Mouse (Mus musculus): Measurements from ENCODE around the gene Pnpla8. TPM values are rescaled to one million over a fixed set of nuclear protein-coding genes. Genes with fewer than 3 reads are reported as not detected.

Pnpla8 gene
- polyA plus RNA-seq, 1 experiment = 4.6 TPM

DNA sequence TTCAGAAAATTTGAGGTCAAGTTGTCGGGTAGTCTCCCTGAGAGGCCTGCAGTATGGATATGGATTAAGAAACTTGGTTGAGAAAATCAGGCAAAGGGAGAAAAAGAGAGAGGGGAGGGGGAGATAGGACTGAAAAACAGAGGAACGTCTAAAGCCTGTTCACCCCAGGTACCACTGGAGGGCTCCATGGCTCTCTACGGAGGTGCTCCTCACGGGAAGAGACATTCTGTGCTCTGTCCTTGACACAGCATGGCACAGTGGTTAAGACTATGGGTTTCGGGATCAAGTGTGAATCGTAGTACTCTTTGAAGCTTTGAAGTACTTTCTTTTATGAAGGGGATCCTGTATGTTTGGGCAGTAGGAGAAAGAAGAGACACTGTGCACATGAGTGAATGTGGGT lies 106.3 kb downstream of the Pnpla8 start:
- Histone ChIP-seq H3K79me2 (ENCODE audit: control insufficient read depth, insufficient read depth) (no peaks in the 10 kb centered on the region), H3K27me3 (ENCODE audit: control insufficient read depth, insufficient read depth, insufficient read length) (peaks cover 12% of the 10 kb centered on the region), H3ac (ENCODE audit: control insufficient read depth, insufficient read length, low read depth) (no peak overlapping the region), H3K79me3 (ENCODE audit: low read depth) (no peaks in the 10 kb centered on the region), H3K4me3 (ENCODE audit: insufficient read depth, poor library complexity, severe bottlenecking) (no peak overlapping the region), H3K36me3 (ENCODE audit: control insufficient read depth, insufficient read depth) (no peaks in the 10 kb centered on the region)
- TF ChIP-seq MYOD1 (IDR thresholded peaks at IDR 0.05; ENCODE audit: control insufficient read depth, insufficient read length, low read depth) (no peak), MYOG (IDR thresholded peaks at IDR 0.05; ENCODE audit: control insufficient read depth, extremely low read depth, insufficient read length) (no peak), FOSL1 (IDR thresholded peaks at IDR 0.05; ENCODE audit: insufficient read depth, low read length, poor library complexity, severe bottlenecking) (no peak), CTCF (IDR thresholded peaks at IDR 0.05; ENCODE audit: control insufficient read depth, insufficient read depth, insufficient read length) (no peak), USF1 (IDR thresholded peaks at IDR 0.05; ENCODE audit: low read depth) (no peak), CEBPB (IDR thresholded peaks at IDR 0.05; ENCODE audit: low read depth) (no peak), MAX (IDR thresholded peaks at IDR 0.05) (no peak)

DNA sequence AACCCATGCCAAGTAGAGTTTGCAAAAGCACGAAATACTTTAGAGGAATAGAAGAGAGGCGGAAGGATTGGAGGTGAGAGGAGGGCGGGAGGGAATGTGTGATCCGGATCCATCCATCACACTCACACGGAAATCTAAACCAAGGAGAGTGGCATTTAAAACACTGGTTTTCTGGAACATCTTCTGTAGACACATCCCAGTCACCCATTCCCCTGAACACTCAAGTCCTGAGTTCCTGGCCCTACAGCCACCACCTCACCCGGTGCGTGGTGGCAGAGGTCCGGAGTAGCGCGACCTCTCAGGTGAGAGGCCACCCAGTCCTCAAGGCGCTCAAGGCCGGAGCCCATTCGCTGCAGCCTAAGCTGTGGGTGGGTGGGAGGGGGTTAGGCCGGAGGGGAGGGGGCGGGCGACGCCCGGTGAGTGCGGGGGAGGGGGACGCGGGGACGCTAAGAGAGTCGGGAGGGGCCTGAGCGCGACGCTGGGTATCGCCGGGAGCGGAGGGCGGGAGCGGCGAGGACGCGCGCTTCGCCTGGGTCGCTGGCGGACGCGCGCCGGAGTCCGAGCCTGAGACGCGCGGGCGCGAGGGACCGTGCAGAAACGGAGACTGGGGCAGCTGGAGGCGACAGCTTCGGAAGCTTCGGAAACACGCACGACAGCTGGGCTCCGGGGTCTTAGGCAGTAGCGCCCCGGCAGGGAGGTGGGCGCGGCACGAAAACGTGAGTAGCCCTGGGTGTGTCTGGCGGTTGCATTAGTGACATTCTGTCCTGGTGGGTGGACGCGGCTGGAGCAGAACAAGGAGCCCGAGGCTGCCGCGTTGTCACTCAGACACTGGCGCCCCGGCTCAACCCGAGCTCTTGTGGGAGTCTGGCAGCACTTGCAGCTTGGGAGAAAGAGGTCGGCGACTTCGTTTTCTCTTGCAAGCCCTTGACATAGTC lies 107.5 kb downstream of the Pnpla8 start, which contains the start of gene Nrcam:
Nrcam (plus strand) TSS at position 505 of the 935 bp plus-strand sequence.
- no peaks in the 10 kb centered on the region for H3K36me3 ChIP-seq (ENCODE audit: control insufficient read depth, insufficient read depth)
- no peak for TF ChIP-seq FOSL1 (IDR thresholded peaks at IDR 0.05; ENCODE audit: insufficient read depth, low read length, poor library complexity, severe bottlenecking)
- no peaks in the 10 kb centered on the region for H3K79me3 ChIP-seq (ENCODE audit: low read depth)
- no peak within 1 kb of the TSS for H3K4me3 ChIP-seq (ENCODE audit: insufficient read depth, poor library complexity, severe bottlenecking)
- H3K27me3 ChIP-seq (ENCODE audit: control insufficient read depth, insufficient read depth, insufficient read length) = peaks cover 12% of the 10 kb centered on the region
- H3ac ChIP-seq (ENCODE audit: control insufficient read depth, insufficient read length, low read depth) = no peak within 1 kb of the TSS
- no peaks in the 10 kb centered on the region for H3K79me2 ChIP-seq (ENCODE audit: control insufficient read depth, insufficient read depth)

DNA sequence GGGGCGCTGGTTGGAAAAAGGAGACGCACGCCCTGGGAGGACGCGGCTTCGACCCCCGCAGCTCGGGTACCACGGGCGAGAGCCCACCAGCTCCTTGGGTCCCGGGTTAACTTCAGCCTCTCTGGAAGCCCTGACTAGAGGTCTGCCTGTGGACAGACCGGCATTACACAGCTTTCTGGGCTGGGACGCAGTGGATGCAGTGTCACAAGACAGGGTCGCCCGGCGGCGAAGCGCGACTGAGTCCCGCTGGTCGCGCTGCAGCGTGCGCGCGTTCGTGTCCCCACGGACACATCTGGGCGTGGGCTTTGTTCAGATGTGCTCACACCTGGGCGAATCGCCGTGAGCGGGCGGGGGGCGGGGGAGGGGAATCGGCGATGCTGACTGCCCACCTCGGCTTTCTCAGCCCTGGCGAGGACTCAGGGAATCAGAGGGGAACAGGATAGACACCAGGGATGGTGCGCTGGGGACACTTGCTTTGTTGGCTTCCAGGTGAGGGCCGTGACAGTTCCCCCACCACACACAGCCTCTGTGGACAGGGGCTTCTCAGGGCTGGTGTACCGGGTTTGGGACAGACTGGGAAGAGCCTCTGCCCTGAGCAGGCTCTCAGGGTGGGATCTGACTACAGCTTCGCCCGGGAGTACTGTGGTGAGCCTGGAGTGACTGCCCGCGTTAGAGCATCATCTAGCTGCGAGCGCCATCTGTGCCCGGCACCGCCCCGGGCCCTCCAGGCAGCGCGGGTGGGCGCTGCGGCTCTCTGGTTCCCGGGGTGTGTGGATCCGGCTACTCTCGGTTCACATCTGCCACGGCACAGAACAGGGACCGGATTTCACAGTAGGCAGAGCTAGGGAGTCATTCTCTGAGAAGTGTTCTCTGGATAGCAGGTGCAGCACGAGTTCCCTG lies 108.4 kb downstream of the Pnpla8 start:
- peaks cover 12% of the 10 kb centered on the region for H3K27me3 ChIP-seq (ENCODE audit: control insufficient read depth, insufficient read depth, insufficient read length)
- H3K79me3 ChIP-seq (ENCODE audit: low read depth) = no peaks in the 10 kb centered on the region
- TF ChIP-seq CEBPB (IDR thresholded peaks at IDR 0.05; ENCODE audit: low read depth) (no peak), MYOG (IDR thresholded peaks at IDR 0.05; ENCODE audit: control insufficient read depth, extremely low read depth, insufficient read length) (no peak)
- H3K79me2 ChIP-seq (ENCODE audit: control insufficient read depth, insufficient read depth) = no peaks in the 10 kb centered on the region
- no peaks in the 10 kb centered on the region for H3K36me3 ChIP-seq (ENCODE audit: control insufficient read depth, insufficient read depth)
- H3ac ChIP-seq (ENCODE audit: control insufficient read depth, insufficient read length, low read depth) = no peak overlapping the region
- no peak overlapping the region for H3K4me3 ChIP-seq (ENCODE audit: insufficient read depth, poor library complexity, severe bottlenecking)

DNA sequence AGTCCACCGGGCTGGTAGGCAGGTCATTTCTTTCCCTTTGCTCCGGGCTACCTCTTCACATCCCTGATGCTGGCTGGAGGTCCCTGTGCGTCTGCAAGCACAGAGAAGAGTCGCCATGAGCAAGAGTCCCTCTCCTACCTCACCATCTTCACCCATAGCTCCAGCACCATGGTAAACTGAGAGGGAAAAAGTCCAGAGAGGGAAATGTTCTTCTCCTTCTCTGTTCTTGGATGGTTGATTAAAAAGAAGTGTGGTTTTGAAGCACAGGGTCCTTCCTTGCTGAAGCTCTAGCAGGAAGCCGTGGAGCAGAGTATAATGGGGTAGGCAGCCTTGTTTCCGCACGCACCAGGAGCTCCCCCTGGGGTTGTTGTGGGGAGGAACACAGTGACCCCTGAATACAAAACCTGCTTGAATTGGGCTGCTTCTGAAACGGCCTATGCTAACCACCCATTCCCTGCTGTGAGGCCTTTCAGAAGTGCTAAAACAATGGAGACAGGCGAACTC lies 109.1 kb downstream of the Pnpla8 start:
- no peak for TF ChIP-seq MAX (IDR thresholded peaks at IDR 0.05)
- TF ChIP-seq CEBPB (IDR thresholded peaks at IDR 0.05; ENCODE audit: low read depth) = no peak
- no peak for TF ChIP-seq MYOD1 (IDR thresholded peaks at IDR 0.05; ENCODE audit: control insufficient read depth, insufficient read length, low read depth)
- no peak for TF ChIP-seq FOSL1 (IDR thresholded peaks at IDR 0.05; ENCODE audit: insufficient read depth, low read length, poor library complexity, severe bottlenecking)
- TF ChIP-seq USF1 (IDR thresholded peaks at IDR 0.05; ENCODE audit: low read depth) = no peak
- TF ChIP-seq MYOG (IDR thresholded peaks at IDR 0.05; ENCODE audit: control insufficient read depth, extremely low read depth, insufficient read length) = no peak
- no peak for TF ChIP-seq CTCF (IDR thresholded peaks at IDR 0.05; ENCODE audit: control insufficient read depth, insufficient read depth, insufficient read length)
- Histone ChIP-seq H3K4me3 (ENCODE audit: insufficient read depth, poor library complexity, severe bottlenecking) (no peak overlapping the region), H3K79me3 (ENCODE audit: low read depth) (no peaks in the 10 kb centered on the region), H3K36me3 (ENCODE audit: control insufficient read depth, insufficient read depth) (no peaks in the 10 kb centered on the region), H3ac (ENCODE audit: control insufficient read depth, insufficient read length, low read depth) (no peak overlapping the region), H3K27me3 (ENCODE audit: control insufficient read depth, insufficient read depth, insufficient read length) (peaks cover 12% of the 10 kb centered on the region), H3K79me2 (ENCODE audit: control insufficient read depth, insufficient read depth) (no peaks in the 10 kb centered on the region)

GRCm38 (mm10) chr12:44337136-44337640 lies 116.0 kb downstream of the Pnpla8 start:
- Histone ChIP-seq H3K4me3 (ENCODE audit: insufficient read depth, poor library complexity, severe bottlenecking) (no peak overlapping the region), H3K79me2 (ENCODE audit: control insufficient read depth, insufficient read depth) (no peaks in the 10 kb centered on the region), H3ac (ENCODE audit: control insufficient read depth, insufficient read length, low read depth) (no peak overlapping the region), H3K79me3 (ENCODE audit: low read depth) (no peaks in the 10 kb centered on the region), H3K27me3 (ENCODE audit: control insufficient read depth, insufficient read depth, insufficient read length) (no peaks in the 10 kb centered on the region), H3K36me3 (ENCODE audit: control insufficient read depth, insufficient read depth) (no peaks in the 10 kb centered on the region)
- TF ChIP-seq CTCF (IDR thresholded peaks at IDR 0.05; ENCODE audit: control insufficient read depth, insufficient read depth, insufficient read length) = no peak
- TF ChIP-seq MYOG (IDR thresholded peaks at IDR 0.05; ENCODE audit: control insufficient read depth, extremely low read depth, insufficient read length) = no peak
- TF ChIP-seq USF1 (IDR thresholded peaks at IDR 0.05; ENCODE audit: low read depth) = no peak
- no peak for TF ChIP-seq FOSL1 (IDR thresholded peaks at IDR 0.05; ENCODE audit: insufficient read depth, low read length, poor library complexity, severe bottlenecking)
- no peak for TF ChIP-seq MYOD1 (IDR thresholded peaks at IDR 0.05; ENCODE audit: control insufficient read depth, insufficient read length, low read depth)
- TF ChIP-seq CEBPB (IDR thresholded peaks at IDR 0.05; ENCODE audit: low read depth) = no peak
- no peak for TF ChIP-seq MAX (IDR thresholded peaks at IDR 0.05)
